Mouse (Mus musculus): ENCODE data around the gene Map3k14.

Gene Map3k14

DNA sequence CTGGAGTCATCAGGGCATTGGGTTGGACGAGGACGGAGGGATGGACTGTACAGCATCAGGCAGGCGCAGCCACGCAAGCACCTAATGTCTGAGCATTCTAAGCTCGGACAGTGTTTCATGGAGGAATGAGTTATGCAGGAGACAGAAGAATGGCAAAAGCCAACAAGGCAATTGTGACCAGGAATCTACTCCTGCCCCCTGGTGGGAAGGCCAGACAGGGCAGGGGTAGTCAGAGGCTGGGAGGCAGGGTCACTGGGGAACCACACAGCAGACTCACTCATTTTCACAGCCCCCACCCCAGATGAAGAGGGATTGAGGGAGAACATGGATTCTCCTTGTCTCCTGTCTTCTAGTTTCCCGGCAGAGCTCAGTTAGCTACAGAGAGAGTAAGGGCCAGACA, 4.7 kb upstream of the Map3k14 start:
- ATAC-seq (ENCODE audit: low TSS enrichment) = no peak

DNA sequence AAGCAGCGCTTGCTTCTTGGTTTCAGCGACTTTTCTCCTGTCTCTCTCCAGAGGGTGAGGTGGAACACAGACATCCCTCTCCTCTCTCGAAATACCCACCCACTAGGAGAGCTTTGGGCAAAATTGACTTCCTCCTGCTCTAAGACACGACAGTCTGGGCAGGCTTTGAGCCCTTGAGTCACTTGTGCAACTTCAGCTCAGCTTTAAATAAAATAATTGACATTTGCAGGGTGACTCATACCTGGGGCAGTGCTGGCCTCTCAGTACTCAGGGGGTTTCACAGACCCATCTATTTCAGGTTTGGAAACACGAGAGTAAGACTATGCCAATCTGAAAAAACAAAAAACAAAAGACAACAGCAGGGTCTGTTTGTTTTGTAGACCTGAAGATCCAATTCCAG, 2.2 kb upstream of the Map3k14 start:
- no peak for ATAC-seq (ENCODE audit: low TSS enrichment)

GRCm38 (mm10) chr11:103268905-103269304, 1.6 kb upstream of the Map3k14 start:
- ATAC-seq (ENCODE audit: low TSS enrichment) = no peak

GRCm38 (mm10) chr11:103268350-103268749, 1.1 kb upstream of the Map3k14 start:
- ATAC-seq (ENCODE audit: low TSS enrichment) = no peak

- no peak; the same call in 1 of the 2 replicates for ATAC-seq (ENCODE audit: low TSS enrichment)
Observed at GRCm38 (mm10) chr11:103266729-103267345, 435 bp downstream of the Map3k14 start.

DNA sequence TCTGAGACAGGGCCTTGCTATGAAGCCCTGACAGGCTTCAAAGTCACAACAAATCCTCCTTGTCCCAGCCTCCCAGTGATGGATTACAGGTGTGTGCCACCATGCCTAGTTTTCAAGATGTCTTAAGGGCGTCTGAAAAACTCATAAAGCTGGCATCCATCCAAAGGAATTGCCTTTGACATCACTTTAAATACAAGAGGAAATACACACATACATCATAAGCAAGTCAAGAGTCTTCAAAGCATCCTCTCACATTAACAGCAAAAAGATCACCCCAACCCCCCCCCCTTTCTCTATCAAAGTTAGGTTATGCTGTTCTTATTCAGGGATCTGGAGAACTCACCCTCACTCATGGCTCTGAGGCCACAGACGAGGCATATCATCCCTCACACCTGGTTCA, 1.4 kb downstream of the Map3k14 start:
- ATAC-seq (ENCODE audit: low TSS enrichment) = no peak

DNA sequence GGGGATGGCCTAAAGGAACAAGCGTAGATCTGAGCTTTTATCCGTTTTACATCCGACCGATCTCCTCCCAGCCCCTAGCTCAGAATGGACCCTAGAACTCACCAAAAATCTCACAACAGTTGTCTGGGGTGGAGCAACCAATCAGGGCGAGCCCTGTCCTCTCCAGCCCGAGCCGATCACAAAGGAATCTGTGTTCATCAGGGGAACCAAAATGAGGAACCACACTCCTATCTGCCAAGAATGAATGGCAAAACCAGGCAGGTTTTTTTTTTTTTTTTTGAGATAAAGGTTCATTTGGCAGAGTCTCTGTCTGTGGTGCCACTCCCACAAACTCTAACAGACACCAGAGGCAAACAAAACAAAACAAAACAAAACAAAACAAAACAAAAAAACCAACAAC, 2.1 kb downstream of the Map3k14 start:
- no peak for ATAC-seq (ENCODE audit: low TSS enrichment)

DNA sequence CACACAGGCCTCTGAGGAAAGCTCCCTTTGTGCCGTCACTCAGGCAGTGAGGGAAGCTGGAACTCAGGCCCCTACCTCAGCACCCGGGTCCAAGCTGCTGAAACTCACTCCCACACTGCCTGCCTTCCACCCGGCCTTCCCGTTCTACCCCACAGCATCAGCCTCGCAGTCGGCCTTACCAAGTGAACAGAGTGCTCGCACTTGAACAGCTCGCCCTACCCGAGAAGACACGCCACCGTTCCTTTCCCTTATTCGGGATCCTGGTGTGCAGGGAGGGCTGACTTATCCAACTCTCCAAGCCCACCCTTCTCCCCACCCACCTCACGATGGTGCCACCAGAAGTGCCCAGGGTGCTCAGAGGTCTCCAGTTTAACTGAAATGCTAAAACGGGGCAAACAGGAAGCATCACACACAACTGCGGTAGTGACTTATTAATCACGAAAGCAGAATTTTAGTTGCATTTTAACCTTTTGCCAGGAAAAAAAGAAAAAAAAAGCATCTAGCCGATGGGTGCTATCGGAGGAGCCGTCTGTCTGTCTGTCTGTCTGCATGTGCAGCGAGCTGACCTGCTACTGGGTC, 2.8 kb downstream of the Map3k14 start:
- ATAC-seq (ENCODE audit: low TSS enrichment) = no peak

- no peak for ATAC-seq (ENCODE audit: low TSS enrichment)
Observed at GRCm38 (mm10) chr11:103263551-103263950, 3.7 kb downstream of the Map3k14 start.

GRCm38 (mm10) chr11:103262412-103263267, 4.6 kb downstream of the Map3k14 start:
- ATAC-seq (ENCODE audit: low TSS enrichment) = no peak

DNA sequence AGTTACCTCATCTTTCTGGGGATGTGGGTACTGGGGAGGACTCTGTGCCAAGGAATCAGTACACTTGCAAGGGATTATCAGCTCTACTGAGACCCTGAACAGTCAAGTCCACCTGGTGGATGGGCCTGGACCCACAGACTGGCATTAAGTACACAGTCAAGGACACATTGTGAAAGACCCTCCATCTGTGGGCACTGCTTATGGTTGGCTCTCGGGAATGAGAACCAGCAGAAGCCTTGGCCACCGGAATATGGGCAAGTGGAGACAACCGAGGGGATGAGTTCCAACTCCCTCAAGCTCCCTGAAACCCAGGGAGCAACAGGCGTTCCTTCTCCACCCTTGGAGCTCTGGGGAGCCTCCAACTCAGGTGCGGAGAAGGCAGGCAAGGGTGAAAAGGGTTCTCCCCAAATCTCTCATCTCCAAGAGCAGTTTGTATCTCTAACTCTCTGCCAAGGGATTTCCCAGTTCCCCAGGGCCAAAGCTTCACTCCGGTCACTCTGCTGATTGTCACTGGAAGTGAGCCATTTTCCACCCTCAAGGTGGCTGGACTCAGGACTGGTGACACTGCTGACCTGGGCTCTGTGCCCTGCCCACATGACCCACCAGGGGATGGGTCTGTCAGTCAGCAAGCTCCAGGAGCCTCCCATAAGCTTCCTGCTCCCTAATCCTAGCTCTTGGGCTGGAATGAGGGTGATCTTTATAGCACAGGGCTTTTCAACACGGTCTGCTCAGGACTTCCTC, 5.4 kb downstream of the Map3k14 start:
- ATAC-seq (ENCODE audit: low TSS enrichment) = no peak

DNA sequence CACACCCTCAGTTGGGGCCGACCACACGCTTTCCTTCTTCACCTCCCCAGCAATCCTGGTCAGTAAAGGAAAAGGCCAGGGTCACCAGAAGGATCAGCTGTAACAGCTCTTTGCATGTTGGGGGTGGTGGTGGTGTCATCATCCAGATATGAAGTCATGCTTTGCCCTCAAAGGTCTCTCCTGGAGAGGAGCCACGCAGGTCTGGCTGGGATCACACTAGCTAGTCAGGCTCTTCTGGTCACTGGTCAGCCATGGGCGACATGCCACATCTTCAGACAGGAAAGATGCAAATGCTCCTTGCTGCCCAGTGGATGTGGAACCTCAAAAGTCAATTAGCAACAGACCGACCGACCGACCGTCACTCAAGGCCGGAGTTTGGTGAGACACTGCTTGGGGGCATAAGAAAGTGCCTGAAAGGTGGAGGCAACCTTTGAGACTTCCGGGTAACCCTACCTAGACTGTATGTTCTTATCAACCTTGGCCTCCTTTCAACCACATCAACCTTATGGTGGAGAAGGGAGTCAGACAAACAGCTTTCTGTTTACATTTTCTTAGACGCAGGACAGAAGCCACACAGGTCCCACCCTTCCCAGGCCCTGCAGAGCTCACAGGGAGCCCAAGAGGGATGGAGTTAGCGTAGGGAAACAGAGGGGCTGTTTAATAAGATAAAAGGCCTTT, 6.6 kb downstream of the Map3k14 start:
- no peak for ATAC-seq (ENCODE audit: low TSS enrichment)

DNA sequence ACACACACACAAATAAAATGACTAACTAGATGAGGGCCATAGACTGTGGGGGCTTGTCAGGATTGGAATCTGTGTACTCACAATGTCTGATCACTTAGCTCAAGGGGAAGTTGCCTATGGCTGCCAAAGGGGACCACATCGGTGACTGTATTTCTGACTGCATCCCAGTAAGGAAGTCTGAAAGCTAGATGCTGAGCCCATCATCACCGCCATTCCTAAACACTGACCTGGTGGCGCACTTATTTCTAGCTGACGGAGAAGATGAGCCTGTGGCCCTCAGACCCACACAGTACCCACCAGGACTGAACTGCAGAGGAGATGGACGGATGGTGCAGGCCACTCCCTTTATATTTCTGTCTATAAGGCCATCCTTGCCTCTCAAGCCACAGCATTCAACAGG, 7.2 kb downstream of the Map3k14 start:
- no peak for ATAC-seq (ENCODE audit: low TSS enrichment)

GRCm38 (mm10) chr11:103257938-103258481, 9.3 kb downstream of the Map3k14 start:
- no peak for ATAC-seq (ENCODE audit: low TSS enrichment)

DNA sequence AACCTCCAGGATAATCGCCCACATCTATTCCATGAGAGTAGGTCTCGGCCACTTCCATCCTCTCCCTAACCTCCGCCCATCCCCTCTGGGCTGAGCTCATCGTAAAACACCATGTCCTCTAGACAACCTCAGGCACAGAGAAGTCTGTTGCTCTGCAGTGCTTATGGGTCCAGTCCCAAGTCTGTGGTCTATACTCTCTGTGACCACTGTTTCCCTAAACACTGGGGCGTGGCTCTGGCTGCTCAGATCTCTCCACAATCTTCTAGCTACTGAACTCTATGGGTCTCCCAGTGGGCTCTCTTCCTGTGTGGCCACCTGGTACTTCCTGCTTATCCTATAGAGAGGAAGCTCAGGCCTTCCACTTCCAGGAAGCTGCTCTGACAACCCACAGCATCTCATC, 13.7 kb downstream of the Map3k14 start:
- no peak for ATAC-seq (ENCODE audit: low TSS enrichment)

DNA sequence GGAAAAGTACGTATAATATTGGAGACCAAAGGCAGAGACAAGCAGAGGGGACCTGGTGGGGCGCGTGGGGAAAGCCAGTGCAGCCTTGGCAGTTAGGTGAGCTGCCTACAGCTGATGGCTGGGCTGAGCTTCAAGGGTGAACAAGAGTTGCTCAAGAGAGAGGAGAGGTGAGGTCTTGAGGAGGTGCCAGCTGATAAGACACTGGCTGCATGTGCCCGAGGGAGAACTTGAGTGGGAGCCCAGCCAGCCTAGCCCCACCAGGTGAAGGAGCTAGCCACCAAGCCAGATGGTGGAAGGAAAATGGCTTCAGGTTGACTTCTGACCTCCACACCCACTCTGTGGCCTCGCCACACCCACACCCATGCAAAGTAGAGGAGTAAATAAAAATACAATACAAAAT, 14.9 kb downstream of the Map3k14 start:
- no peak for ATAC-seq (ENCODE audit: low TSS enrichment)

DNA sequence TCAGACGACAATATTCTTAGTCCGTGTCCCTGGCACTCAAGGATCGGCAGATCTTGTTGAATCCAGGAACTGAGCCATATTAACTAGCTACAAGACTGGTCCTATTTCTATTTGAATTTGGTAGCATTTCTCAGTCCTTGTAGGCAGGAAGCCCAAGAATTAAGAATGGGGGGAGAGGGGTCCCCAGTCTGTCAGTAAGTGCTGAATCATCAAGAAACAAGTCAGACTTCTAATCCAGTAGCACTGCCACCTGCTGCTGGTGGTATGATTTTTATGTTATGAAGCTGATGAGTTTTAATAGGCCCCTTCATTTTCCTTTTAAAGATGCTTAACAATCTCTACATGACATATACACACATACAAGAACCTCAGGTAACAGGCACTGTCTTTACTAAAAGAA, 16.9 kb downstream of the Map3k14 start:
- ATAC-seq (ENCODE audit: low TSS enrichment) = no peak

DNA sequence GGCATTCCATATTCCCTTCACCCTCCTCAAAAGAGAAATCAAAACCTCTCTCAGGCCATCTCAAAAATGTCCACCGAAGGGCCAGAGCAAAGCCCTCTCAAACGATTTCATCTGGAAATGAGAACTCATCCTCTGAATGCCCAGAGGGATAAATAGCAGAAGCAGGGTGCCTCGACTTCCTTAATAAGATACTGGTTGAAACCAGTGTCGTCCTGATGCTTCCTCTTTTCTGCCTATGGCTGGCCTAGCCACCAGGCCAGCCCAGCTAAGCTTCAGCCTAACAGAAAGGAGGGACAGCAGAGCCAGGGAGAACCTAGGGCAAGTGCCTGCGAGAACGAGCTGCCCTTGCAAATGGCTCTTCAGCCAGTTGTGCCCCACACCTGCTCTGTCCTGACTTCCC, 17.8 kb downstream of the Map3k14 start:
- ATAC-seq (ENCODE audit: low TSS enrichment) = no peak

DNA sequence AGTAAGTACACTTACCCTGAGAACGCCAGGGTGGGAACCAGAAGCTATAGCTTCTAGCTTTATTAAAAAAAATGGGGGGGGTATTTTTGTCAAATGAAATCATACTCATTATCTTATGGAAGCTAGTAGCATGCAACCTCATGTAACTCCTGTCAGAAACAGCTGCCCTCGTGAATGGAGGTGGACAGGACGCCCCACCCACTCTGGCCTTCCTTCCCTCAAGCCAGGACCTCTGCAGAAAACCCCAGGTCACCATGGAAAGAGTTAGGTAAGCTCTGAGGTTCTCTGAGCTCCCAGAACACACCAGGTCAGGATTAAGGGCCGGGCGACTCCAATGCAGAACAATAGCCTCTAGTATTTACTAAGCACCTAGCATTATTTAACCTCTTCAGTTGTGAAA, 18.4 kb downstream of the Map3k14 start:
- ATAC-seq (ENCODE audit: low TSS enrichment) = no peak

GRCm38 (mm10) chr11:103247504-103248177, 19.6 kb downstream of the Map3k14 start:
- ATAC-seq (ENCODE audit: low TSS enrichment) = peak; percentile 74; the same call in 1 of the 2 replicates
